Mouse (Mus musculus) cerebellum, postnatal 36 days (tissue): ENCODE measurements around the gene Rgs3.

ENCODE experiments used
- DNase-seq, 2 experiments: peaks; one replicate each; pipeline ENCODE4 v3.0.0; 2021 to 2022; ENCODE audit warnings: mixed read lengths in 2 of 2

Gene Rgs3

DNA sequence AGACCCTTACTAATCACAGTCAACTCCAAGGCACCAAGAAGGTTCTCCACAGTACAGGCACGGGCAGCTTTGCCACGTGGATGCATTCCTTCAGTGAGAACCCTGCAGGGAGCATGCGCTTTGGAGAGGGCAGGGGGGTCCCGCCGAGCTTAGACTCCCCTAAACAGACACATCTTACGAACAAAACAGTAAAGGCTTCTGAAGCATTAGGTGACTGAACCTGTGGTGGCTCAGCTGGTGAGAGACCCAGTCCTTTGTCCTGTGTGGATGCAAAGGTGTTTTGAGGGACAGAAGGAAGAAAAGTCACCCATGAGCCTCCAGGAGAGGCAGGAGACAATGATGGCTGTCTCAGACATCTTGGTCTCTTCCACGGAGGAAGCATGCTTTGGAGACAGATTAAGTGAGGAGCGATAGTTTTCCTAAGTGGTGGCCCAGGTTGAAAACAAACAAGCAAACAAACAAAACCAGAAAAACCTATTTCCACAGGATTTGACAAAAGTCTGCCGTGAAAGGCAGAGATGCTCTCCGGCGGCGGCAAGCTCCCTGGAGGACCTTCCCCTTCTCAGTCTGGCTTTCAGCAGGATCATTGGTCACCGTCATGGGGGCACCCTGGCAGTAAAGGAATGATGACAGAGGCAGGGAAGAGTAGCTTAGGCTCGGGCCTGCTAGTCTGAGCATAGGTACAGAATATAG, 100.4 kb downstream of the Rgs3 start:
- DNase-seq, result no peak

DNA sequence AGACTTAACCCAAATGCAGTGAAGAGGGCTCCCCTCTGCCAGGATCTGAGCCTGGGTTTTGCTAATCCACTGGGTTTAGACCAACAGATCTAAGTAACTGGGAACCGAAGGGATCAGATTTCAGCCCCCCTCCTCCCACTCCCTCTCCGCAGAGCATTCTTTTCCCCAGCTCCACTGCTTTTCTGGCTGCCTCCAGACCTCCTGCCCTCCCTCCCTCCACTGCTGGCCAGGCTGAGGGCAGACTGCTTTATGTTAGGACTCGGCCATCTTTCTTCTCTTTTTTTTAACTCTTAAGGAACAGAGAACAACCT, 100.9 kb downstream of the Rgs3 start:
- no peak for DNase-seq

DNA sequence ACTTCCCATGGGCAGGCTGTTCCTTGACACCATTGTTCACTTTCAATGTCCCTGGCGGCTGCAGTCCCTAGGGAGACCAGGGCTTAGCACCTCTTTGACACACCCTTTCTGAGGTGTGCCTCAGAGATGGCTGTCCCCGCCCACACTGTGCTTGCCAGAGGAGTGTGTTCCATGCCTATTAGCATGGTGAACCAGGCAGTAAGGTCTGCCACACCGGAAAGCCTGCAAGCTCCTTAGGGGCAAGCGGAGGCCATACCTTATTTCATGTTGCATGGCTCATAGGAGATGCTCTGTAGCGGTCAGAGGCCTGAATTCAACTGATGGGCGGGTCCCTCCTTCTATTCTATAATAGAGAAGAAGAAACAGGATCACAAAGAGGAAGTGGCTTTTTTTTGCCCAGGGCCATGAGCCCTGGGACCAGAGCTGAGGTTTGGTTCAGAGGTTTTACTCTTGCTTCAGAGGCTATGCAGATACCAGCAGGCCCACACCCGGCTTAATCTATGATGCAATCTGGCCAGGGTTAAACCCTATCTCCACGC, 101.7 kb downstream of the Rgs3 start:
- no peak for DNase-seq

DNA sequence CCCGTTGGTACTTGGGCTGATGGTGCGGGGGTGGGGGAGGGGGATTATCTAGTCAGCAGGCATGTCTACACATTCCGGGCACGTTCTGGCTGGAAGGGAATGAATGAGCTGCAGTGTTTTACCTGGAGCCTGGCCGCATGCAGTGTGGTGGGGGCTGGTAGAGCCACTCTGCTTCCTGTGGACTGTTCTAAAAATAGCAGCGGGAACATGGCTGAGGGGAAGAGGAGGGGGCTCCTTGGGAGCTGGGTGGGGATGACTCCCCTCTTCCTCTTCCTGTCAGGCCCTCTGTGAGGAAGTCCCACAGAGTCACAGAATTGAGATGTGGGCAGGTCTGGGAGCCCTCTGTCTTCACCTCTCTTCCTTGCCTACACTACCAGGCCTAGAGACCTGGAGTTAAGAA, 103.7 kb downstream of the Rgs3 start:
- DNase-seq, result no peak

DNA sequence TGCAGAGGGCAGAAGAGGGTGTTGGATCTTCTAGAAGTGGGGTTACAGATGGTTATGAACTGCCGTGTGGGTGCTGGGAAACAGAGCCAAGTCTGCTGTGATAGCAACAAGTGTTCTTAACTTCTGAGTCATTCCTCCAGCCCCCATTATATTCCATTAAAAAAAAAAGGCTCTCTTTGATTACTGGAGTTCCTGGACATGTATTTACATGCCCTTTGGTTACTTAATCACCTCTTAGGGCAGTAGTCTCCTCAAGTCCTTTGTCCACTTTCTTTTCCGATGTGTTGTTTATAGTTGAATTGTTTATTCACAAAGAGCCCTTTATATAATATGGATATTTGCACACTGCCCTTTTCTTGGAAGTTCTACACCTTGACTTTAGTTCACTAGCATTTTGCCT, 106.2 kb downstream of the Rgs3 start:
- no peak for DNase-seq

DNA sequence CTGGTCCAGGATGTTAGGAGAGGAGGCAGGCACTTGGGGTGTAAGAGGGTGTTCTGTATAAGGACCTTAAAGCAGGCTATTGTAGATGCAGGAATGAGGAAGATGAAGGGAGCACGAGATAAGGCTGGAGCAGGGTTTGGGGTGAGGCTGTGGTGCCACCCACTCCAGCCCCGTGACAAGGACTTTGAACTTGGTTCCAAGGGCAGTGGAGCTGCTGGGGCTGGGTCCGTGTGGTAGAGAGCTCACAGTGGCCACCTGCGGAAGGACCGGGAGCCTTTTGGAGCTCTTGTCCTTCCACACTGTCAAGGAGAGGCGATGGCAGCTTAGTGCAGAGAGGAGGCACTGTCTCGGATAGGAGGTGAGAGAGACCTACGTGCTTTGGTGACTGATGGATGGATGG, 109.0 kb downstream of the Rgs3 start:
- no peak for DNase-seq

DNA sequence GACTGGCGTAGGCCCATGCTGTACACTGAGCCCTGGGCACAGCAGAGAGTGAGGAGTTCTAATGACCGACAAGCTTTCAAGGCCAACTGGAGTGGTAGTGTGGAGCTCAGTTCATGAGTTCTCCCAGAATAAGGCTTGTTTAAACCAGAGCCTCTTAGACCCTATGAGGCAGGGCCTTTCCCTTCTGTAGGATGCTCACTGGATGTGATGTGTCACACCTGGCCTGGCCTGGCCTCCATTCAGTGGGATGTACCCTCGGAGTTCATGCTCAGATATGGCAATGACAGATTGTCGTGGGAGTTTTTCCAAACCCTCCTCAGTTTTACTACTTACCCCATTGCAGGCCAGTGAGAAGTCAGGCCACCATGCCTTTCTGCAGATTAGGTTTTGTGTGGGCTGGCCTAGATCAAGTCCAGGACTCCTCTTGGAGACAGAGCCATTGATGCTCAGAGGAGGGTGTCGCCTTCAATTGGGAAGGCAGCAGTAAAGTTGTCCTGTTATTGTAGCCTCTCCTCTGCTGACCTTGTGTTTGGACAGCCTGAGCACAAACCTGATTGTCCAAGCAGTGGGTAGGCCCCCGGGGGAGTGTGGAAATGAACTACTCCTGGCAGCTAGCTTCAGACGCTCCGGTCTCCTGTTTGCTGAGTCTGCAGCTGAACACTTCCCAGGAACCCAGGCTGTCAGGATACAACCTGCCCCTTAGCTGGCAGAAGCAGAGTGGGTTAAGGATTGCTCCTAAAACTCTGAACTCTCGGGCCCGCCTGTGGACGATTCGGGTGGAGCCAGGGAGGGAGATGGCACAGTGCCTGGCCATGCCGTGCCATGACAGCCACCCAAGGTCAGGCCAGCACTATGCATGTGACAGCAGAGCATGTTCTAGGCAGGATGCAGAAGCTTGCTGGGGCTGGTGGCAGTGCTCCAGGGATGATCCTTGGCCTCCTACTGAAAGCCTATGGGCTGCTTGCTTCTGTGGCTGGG, 109.7 kb downstream of the Rgs3 start:
- DNase-seq, result peak; percentile 71 to 73

DNA sequence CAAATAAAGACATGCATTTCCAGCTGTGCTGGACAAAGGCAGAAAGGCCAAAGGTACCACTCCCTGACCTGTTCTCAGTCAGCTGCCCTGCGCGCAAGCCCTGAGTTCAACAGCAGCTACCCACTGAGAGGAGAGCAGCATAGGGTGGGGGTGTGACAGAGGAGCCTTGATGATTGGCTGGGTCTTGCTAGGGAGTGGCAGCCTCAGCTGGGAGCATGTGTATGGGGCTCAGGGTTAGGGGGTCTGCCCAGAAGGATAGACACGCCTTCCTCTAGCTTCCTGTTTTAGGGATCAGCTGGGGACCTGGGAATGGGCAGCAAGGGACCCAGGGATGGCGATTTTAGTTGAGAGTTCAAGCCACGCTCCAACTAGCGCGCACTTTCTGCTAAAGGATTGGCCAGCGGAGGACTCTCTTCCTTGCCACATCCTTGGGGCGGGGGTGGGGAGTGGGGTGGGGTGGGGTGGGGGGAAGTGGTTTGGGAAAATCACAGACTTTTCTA, 113.9 kb downstream of the Rgs3 start:
- no peak for DNase-seq

DNA sequence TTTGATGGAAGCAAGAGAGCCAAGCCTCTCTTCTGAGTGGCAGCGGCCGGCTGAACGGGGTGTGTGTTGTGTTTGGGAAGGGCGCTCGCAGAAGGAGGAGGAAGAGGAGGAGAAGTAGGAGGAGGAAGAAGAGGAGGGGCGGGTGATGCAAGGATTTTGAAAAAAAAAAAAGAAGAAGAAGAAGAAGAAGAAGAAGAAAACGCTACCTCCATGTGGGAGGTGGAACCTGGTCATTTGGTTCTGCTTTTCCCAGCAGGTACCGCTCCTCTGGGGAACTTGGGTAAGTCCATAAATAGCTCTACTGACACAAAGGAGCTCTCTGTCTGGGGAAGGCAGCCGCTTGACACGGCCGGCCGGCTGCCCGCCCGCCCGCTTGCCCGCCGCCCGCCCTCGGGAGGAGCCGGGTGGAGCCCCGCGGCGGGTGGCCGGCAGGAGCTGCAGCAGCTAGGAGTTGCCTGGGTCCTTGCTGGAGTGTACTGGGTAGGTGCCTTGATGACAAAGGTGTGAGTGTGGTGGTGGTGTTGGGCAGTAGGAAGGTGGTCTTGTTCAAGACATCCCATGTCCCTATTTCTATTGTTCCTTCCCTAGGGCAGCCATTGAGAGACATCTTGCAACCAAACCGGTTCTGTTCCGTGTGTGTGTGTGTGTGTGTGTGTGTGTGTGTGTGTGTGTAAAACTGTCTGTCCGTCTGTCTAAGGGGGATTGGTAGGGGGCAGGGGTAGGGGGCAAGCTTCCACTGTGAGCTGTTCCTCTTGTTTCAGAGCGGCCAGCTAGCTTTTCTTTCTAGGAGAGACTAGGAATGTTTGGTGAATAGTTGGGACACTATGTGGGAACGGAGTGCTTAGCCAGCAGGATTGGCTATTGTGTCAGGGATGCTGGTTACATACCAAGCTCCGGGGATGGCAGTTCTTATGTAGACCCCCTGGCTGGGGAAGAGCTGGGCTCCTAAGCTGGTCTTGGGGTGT, 114.7 kb downstream of the Rgs3 start:
- DNase-seq, result peak; percentile 52 to 58

DNA sequence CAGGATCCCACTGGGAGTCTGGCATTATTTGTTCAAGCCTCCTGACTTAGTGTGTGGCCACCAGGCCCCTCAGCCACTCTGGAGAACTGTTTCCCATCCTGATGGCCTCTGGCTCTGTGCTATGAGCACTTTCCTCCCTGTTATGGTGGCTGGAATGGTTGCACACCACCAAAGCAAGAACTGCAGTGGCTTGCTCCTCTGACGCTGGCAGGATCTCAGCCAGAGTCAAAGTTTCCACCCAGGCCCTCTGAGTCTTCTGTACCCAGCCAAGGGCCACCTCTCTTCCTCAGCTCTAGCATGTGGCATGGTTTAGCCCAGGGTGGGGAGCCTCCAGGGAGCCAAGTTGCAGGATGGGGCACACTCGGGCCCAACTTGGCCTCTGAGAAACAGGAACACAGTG, 115.7 kb downstream of the Rgs3 start:
- peak in 1 of 2 experiments; percentile 28 for DNase-seq

DNA sequence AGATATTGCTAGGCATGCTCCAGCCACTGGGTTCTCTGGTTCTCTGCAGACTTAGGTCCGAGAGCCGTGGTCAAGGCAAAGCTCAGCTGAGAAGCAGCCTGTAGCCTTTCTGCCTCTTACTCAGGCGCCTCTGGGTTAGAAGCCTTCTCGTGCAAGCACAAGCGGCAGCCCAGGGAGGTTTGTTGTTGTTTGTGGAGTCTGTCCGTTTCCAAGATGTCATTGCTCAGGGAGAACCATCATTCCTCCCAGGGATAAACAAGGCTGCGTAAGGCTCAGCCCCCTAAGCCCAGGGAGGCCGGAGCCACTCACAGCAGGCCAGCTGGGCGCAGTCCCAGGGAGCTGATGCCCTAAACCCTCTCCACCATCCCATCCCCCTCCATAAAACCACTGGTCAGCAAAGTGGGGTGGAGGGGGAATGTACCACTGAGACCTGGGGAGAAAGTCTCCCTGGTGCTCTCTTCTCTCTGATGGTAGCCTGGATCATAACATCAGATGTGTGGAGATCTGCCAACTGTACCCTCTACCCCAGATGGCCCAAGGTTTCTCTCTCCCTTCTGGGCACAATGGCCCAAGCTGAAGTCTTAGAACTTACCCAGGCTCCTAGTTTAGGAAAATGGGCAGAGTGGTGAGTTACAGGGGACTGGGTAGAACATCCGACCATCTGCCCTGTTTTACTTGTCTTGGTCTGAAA, 117.5 kb downstream of the Rgs3 start:
- peak in 1 of 2 experiments; percentile 32 for DNase-seq

DNA sequence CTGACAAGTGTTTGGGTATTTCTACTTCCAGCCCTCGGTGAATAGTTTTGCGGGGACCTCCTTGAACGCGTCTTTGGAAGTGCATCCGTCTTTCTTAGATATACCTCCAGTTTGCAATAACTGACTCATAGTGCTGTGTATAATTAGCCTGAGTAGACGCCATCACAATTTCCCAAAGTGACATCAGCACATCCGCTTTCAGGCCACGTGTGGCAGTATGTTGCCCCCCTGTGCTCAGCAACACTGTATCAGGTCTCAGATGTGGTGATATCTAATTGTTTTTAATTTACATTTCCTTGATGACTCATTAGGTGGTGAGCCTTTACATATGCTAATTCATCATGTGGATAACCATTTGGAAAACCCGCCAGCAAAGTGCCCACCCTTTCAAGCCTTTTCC, 119.5 kb downstream of the Rgs3 start:
- no peak for DNase-seq

DNA sequence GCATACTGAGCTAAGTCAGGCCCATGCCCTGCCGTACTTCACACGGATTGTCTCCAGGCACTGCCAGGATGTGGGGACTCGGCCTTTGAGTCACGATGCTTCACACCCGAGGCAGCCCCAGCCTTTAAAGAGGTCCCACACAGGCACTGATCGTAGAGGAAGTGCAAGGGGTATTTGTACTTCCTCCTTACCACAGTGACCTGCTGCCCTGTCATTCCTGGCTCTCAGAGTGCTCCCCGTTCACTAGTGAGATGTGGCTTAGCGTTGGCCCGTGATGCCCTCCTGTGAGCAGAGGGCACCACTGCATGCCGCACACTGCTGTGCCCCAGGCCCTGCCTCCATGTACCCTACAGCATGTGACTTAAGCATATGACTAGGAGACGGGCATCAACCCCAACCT, 121.8 kb downstream of the Rgs3 start:
- no peak for DNase-seq

DNA sequence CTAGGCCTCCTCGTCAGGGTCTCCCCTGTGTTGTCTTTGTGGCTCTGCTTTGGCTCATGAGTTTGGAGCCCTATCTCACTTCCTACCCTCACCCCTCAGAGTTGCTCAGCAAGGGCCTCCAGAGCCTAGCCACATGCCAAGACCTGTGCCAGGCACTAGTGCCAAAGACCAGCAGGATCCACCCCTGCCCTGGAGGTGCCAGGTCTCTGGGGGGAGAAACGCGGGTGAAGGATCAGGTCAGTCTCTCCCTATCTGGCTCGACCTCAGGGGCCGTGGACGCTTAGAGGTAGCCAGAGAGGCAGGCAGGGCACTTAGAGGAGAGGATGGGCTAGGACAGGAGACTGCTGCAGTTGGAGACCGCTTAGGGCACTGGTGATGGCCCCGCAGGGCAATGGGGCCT, 122.7 kb downstream of the Rgs3 start:
- DNase-seq, result peak in 1 of 2 experiments; percentile 24

DNA sequence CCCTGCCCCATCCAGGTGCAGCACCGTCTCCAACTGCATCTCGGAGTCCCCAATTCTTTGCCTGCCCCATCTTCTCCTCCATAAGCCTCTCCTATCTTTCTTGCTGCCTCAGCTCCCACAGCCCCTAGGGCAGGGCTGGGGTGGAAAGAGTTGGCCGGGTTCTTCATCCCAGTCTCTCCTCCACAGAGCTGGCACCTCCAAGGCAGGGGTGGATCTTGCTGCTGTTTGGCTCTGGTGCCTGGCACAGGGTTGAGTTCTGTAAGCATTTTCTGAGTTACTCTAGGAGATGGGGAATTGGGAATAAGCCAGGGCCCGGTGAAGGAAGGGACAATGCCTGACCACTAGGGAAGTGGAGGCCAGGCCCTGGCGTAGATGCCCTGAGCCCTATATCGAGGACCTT, 123.5 kb downstream of the Rgs3 start:
- no peak for DNase-seq

DNA sequence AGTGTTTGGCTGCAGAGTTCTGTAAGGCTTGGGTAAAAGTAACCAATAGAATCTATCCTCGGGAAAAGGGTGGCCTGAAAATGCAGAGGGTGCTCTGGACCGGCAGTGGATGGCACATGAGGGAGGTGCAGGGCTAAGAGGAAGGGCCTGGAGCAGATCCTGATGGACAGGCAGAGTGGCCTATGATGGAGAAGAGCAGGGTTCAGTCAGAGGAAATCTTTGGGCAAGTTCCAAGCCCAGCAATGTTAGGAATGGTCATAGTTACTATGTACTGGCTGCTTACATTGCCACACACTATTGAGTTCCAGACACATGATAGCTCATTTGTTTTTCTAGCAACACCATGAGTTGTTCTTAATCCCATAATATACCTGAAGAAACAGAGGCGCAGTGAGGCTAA, 124.7 kb downstream of the Rgs3 start:
- DNase-seq, result no peak

DNA sequence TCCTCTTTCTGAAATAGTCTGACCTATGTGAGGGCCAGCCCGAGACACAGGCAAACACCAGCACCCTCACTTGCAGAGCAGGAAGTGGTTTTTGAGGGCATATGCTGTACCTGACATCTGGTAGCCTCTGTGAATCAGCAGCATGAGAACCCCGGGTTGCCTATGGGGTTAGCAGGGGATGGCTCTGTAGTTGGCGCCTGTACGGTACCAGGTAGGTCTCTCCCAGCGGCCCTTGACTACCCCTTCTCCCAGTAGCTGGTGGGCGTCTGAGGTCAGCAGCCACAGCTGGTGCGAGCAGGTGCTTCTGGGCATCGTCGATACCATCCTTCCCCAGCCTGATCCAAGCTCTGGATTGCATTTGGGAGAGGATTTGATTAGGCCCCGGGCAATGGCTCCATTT, 125.6 kb downstream of the Rgs3 start:
- DNase-seq, result no peak

DNA sequence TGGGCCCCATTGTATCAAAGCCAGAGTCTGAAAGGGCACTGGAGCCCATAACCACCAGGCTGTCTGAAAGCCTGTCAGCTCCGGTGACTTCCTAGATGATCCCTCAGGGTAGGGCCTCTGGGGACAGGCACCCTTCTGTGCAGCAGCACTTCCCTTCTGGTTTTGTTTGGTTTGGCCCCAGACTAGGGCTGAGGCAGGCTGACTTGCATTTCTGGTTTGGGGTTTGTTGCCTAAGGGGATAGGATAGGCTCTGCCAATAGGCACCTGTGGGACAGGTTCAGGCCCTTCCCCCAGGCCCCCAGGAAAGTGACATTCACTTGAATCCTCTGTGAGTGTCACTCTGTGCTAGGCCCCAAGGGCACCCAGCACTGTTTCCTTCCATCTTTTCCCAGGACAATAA, 127.1 kb downstream of the Rgs3 start:
- no peak for DNase-seq

DNA sequence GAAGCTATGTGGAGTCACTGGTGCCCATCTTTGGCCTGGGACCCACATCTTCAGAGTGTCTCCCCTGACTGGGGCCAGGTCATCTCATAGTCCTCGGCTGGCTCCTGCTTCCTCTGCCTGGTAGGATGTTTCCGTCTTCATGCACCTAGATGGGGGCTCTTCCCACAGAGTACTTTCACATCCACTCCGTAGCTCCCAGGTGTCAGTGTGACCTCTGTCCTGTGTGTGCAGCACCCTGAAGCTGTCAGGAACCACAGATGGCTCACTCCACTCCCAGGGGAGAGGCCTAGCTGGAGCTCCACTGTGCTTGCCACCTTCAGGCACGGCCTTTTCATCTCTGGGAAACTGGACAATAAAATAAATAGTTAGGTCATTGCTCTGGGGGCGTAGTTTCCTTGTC, 128.5 kb downstream of the Rgs3 start:
- DNase-seq, result no peak

DNA sequence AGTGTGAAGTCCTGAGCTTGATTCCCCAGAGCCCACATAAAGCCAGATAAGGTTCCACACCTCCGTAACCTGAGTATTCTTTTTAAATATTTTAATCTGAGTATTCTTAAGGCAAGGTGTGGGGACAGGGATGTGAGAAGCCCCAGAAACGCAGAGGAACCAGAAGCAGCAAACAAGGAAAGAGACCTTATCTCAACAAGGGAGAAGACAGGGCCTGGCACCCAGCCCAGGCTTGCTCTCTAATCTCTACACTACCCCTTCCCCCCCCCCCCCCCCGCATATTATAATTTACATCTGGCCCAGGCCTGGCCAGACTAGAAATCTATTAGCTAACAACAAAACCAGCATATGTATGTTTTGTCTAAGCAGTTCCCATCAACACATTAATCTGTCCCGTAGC, 131.3 kb downstream of the Rgs3 start:
- no peak for DNase-seq

DNA sequence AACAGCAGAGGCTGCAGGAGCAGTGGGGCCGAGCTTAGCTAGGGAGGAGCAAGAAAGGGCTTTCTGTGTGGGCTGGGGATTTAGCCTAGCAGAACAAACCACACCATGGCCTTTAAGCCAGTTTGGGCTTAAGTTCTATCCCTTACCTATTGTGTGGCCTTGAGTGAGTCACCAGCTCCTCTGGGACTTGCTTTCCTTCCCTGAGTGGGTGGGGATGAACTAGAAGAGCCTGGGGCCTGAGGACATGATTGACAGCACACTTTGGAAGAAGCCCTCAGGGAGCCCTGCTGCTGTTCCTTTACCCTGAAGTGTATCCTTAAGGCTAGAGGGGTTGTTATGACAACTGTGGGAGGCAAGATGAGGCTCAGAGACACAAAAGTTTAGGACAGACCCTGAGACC, 132.0 kb downstream of the Rgs3 start:
- no peak for DNase-seq

DNA sequence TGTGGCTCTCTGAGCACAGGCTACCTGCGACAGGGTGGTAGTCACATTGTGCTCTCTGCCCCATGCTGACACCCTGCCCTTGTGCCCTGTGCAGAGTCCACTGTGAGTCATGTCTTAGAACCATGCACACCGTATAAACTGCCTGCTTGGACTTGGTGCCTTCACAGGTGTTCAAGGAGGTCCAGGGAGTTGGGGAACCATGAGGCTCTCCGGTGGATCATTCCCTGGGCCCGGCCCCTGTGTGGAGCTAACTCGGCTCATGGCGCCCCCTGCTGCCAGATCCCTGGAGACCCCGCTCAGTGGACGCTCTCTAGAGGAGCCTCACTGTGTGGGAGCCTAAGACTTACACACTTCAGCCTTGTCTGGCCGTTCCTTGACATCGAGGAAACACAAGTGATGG, 134.2 kb downstream of the Rgs3 start:
- DNase-seq, result peak; percentile 42 to 55
